Mouse (Mus musculus) testis, postnatal 10 days (tissue): ENCODE results near the gene Phf7.

ENCODE experiments used
- DNase-seq: peaks from one replicate; pipeline ENCODE4 v3.0.0; 2021; ENCODE audit warnings: low spot score

The Phf7 gene

DNA sequence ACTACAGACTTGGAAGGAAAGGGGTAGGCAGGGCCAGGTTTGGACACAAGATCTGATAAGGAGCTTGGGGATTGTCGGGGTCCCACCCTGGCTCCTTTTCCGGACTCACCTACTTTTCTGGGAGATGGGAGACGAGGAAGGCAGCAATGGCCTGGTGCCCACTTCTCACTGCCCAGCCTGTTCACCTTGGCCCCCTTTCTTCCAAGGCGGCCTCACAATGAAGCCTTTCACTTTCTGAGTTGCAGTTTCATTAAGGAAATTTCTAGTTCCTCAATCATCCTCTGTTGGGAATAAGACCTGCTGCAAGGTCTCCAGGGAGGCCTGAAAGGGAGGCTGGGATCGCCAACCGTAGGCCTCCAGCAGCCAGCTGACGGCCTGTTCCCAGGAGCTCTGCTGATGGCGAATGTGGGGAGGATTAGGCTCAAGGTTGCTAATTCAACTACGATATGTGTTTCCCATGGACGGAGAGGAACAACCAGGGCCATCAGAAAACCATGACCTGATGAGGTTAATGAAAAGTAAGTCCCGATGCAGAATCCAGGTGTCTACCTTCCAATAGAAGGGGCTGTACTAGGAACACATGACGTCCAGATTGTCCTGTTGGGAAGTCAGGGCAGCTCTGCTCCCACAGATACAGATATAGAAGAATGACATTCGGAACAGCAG lies 18.6 kb downstream of the Phf7 start:
- peak; percentile 46 for DNase-seq

- DNase-seq, result peak; percentile 44
Observed at GRCm38 (mm10) chr14:31230442-31230841, 20.7 kb downstream of the Phf7 start.

DNA sequence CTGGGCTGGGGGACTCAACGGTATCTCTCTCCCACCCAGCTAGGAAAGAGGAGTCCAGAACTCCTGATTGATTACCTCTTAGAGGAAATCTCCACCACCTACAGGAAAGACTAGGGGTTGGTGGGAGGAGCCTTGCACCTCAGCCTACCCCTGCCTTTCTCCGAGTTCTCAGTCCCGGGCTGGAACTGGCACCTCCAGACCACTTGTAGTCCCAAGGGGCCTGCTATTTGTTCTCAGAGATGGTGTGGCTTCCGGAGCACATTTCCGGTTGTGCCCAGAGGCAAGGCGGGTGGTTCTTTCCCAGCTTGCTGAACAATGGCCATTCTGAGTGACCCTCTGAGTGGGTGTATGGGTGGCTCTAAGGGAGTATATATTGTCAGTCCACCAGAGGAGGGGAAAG lies 22.9 kb downstream of the Phf7 start:
- DNase-seq, result peak; percentile 38

DNA sequence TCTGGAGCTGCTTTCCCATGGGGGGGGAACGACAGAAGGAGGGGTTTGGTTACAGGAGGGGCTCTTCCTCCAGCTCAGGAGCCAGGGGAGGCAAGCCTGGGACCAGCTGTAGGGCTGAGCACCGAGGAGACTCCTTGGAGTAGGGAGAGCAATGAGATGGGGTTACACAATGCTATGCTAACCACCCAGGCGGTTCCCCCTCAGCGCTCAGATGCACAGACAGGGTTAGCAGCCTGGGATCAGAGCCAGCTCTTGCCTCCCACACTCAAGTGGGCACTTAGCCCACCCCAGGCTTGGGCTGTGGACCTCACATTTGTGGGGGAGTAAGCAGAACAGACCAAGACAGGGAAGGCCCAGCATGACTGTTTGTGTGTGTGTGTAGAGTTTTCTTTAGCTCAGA lies 24.1 kb downstream of the Phf7 start:
- DNase-seq, result peak; percentile 86

GRCm38 (mm10) chr14:31217666-31218065 lies 33.5 kb downstream of the Phf7 start, which contains the start of gene Sema3g:
Gene Sema3g, plus strand, starts transcription at chr14:31217860.
- DNase-seq, result peak; percentile 81

GRCm38 (mm10) chr14:31216846-31217245 lies 34.3 kb downstream of the Phf7 start, which contains the start of gene Nisch:
Gene Nisch, minus strand, starts transcription at chr14:31216946.
- DNase-seq, result no peak

- peak; percentile 74 for DNase-seq
Observed at GRCm38 (mm10) chr14:31215157-31216002, 35.7 kb downstream of the Phf7 start.

DNA sequence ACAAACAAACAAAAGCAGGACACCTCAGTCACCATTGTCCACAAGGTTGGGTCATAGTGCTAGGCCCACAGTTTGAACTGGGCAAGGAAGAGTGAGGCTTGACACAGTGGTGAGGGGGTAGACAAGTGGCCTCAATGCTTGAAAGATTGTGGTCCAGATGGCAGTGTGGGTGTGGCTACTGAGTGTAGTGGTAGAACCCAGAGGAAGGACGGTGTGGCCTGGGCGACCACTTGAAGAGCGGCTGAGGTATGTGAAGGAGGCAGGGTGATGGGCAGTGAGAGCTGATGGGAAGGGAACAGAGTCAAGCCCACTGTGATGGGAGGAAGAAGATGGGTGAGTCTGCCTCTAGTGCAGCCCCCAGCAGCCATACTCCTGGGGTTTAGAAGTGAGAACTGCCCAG lies 36.4 kb downstream of the Phf7 start:
- DNase-seq, result no peak

GRCm38 (mm10) chr14:31213868-31214267 lies 37.2 kb downstream of the Phf7 start:
- DNase-seq, result no peak

DNA sequence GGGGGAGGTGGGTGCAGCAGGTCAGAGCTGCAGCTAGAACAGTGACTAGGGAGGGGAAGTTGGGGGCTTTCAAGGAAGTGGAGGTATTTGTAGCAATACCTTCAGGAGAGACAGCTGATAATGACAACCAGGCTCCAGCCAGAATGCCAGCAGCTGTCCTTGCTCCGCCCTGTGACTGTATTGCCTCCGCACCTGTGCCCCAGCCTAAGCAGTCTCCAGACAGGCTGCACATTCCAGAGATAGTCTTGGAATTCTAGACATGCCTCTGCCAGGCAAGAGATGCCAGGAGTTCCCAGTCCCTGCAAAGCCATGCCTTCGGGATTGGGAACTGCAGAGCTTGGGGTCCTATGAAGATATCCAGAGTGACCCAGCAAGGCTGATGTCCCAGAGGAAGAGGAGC lies 38.6 kb downstream of the Phf7 start:
- no peak for DNase-seq

DNA sequence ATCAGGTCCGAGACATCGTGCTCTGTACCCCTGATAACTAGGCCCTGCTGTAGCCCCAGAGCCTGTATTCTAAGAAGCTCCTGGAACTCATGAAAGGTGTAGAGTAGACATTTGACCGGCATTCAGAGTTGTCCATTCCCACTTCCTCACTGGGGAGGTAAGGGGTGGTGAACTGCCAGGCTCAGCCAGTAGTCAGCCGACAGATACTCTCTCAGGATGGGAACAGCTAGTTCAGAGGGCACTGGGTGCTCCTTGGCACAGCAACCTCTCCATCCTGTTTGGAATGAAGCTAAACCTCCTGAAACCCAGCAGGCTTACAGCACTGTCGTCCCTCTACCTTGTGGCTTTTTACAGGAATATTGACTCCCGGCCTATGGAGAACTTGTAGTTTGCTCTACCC lies 39.3 kb downstream of the Phf7 start:
- DNase-seq, result no peak

GRCm38 (mm10) chr14:31209133-31209557 lies 42.0 kb downstream of the Phf7 start:
- DNase-seq, result no peak

GRCm38 (mm10) chr14:31208084-31208483 lies 43.0 kb downstream of the Phf7 start, which contains the start of gene Tnnc1:
Gene Tnnc1, plus strand, starts transcription at chr14:31208312.
- no peak for DNase-seq

DNA sequence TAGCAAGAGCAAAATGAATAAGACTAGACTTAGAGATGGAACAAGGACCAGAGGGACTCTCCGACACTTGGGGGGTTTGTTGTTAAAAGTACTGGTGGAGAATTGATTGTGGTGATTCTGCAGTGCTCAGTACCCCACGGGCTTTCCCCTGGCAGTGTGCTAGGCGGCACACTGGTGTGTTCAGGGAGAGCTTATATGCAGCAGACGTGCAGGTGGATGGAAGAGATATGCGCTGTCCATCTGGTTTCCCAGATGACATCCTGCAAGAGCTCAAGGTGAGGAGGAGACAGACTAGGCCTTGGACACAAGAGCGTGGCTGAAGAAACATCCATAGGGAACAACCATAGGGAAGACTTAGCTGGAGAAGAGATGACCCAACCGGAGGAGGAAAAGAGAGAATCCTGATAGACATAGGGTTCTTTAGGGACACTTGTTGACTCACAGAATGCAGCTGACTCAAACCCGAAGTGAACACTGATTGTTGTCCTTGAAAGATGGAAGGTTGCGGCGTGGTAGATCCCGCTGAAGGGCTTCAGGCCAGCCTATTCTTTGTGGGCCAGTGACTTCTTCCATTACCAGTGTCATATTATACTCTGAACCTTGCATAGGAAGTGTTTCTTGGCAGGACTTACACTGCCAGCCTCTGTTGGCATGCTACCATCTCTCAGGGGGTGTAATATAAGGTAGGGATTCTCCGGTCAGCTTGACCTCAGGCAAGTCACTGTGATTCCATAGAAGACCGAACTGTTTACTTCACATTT lies 43.9 kb downstream of the Phf7 start:
- DNase-seq, result no peak

DNA sequence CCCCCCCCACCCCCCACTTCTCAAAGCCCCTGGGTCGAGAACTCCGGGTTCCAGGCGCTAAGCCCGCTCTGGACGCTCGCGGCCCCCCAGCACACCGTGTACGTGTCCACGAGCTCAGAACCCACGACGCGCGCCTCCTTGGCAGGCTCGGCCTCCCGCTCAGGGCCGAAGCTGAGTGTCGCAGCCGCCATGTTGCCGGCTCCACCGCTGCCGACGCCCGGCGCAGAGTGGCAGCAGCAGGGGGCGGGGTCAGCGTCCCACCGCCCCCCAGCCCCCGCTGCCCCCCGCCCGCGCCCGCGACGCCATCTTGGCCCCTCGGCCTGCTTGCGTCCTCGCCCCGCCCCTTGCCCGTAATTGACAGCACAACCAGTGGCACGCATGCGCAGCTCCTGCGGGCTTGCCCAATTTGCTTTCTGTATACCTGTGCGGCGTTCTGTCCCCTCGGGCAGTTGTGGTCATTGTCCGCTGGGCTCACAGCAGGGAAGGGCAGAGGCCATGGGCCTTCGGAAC lies 44.6 kb downstream of the Phf7 start:
- DNase-seq, result peak; percentile 99

- peak; percentile 84 for DNase-seq
Observed at GRCm38 (mm10) chr14:31205562-31206467, 45.3 kb downstream of the Phf7 start.

DNA sequence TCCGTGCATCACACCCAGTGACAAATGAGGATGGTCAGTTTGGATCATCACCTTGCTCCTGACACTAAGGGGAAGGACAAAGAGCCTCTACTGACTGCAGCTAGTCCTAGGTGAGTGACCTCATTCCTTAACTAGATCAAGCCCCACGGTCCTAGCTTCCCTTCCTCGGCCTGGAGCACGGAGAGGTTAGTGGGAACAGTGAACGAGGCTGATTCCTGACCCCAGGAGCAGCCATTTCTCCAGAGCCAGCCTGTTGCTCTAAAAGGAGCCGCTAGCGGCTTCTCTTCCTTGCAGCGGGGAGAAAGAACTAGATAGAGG lies 45.9 kb downstream of the Phf7 start:
- DNase-seq, result no peak

DNA sequence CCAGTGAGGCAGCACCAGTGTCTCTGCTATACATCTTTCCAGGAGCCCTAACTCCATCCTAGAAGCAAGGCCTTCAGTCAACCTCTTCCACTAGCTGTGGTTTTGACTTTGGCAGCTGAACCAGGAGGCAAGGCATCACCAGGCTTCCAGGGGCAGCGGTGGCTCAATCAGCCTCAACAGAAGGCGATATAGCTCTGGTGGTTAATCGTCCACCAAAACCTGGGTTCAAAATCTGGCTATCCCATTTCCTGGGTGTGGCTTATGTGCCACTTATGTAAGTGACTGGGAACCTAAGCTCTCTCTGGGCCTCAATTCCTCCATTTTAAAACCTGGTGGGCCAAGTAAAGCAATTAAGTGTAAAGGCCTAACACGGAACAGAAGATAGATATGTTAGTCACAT lies 46.3 kb downstream of the Phf7 start:
- no peak for DNase-seq

DNA sequence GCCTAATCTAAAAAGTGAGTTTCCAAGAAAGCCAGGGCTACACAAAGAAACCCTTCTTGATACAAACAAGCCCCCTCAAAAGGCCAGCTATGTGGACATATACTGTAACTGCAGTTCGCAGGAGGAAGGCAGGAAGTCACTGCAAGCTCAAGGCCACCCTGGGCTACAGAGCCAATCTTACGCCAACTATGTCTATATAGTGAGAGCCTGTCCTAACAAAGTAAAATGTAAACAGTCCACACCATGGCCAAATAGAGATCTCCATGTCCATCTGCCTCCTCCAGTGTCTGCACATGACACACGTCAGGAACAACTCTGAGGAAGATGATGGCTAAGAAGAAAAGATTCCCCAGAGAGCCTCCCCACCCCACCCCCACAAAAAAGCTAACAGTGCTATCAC lies 51.1 kb downstream of the Phf7 start:
- DNase-seq, result no peak

DNA sequence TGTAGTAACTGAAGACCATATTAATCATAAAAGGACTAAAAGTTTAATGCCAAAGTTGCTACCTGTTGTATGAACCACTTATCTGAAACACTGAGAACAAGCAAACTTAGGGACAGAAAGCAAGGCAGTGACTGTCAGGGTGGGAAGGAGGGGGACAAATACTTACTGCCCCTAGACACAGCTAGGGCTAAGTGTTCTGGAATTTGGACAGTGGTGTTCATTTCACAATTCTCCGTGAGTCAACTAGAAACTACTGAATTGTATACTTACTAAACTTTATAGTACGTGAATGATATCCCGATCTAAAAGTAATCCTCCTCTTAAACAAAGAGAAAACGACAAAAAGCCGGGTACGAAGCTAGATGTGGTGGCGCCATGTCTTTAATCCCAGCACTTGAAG lies 51.5 kb downstream of the Phf7 start:
- DNase-seq, result no peak
